Mouse (Mus musculus): ENCODE results near the gene Nhsl1. TPM values are rescaled to one million over a fixed set of nuclear protein-coding genes. Genes with fewer than 3 reads are reported as not detected.

The Nhsl1 gene
- polyA plus RNA-seq, 1 experiment from 2014 or later, result 8.6 TPM

DNA sequence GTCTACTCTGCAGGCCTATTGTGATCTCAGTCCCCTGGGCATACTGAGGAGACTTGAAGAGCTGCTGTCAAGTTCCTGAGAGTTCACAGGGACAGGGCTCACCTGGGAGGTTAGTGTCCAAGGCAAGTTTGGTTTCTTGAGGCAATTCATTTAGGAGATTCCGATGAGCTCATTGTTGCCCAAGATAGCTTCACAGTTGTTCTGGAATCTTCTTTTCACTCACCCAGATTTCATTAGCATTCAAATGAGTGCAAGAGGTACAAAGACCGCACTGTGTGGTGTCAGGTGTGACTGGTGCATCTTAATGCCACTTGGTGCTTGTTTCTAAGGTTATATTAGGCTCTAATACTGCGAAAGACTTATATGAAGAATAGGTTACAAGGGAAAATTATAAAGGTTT lies 160.5 kb downstream of the Nhsl1 start:
- no peaks in the 10 kb centered on the region for H3K36me3 ChIP-seq (ENCODE audit: control insufficient read depth, insufficient read depth, low read length)
- H3K9me3 ChIP-seq (ENCODE audit: control insufficient read depth, low read length), result no peaks in the 10 kb centered on the region
- H3K4me2 ChIP-seq (ENCODE audit: low read depth, severe bottlenecking), result no peak overlapping the region
- no peak overlapping the region for H3K27ac ChIP-seq (replicated peaks; ENCODE audit: low read depth, low read length)
- no peaks in the 10 kb centered on the region for H3K27me3 ChIP-seq (ENCODE audit: control insufficient read depth, insufficient read depth, low read length)
- no peak overlapping the region for H3K9ac ChIP-seq (ENCODE audit: low read length)
- 84% methylated on average over 3 of the region's 3 CpGs for WGBS
- DNase-seq (ENCODE audit: low spot score), result no peak
- no peak overlapping the region for H3K4me3 ChIP-seq (ENCODE audit: low read depth, low read length)
- no peaks in the 10 kb centered on the region for H3K4me1 ChIP-seq (ENCODE audit: control insufficient read depth, insufficient read depth, low read length)
- ATAC-seq (ENCODE audit: insufficient number of reproducible peaks, low FRiP score, low TSS enrichment, low read depth), result no peak

DNA sequence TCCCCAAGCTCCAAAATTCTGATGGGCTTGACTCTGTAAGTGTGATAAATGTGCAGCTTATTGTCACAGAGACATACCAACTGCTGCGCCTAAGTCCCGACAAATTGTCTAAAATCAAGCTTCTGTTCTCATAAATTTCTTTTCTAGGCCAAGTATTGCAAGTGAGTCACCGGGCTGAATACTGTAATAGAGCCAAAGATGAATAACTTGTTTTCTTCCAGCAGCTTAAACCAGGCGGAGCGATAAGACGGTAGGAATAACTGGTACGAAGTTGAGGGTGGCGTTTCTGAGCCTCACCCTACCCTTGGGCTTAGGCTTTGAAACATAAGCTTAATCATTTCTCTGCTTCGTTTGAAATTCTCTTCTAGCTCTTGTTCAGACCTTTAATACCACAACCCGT lies 162.1 kb downstream of the Nhsl1 start:
- no peak overlapping the region for H3K27ac ChIP-seq (replicated peaks; ENCODE audit: low read depth, low read length)
- H3K27me3 ChIP-seq (ENCODE audit: control insufficient read depth, insufficient read depth, low read length), result no peaks in the 10 kb centered on the region
- H3K4me2 ChIP-seq (ENCODE audit: low read depth, severe bottlenecking), result no peak overlapping the region
- 89% methylated on average over 10 of the region's 10 CpGs for WGBS
- no peaks in the 10 kb centered on the region for H3K4me1 ChIP-seq (ENCODE audit: control insufficient read depth, insufficient read depth, low read length)
- H3K9me3 ChIP-seq (ENCODE audit: control insufficient read depth, low read length), result no peaks in the 10 kb centered on the region
- no peaks in the 10 kb centered on the region for H3K36me3 ChIP-seq (ENCODE audit: control insufficient read depth, insufficient read depth, low read length)
- H3K4me3 ChIP-seq (ENCODE audit: low read depth, low read length), result no peak overlapping the region
- ATAC-seq (ENCODE audit: insufficient number of reproducible peaks, low FRiP score, low TSS enrichment, low read depth) (no peak), DNase-seq (ENCODE audit: low spot score) (no peak)
- H3K9ac ChIP-seq (ENCODE audit: low read length), result no peak overlapping the region

DNA sequence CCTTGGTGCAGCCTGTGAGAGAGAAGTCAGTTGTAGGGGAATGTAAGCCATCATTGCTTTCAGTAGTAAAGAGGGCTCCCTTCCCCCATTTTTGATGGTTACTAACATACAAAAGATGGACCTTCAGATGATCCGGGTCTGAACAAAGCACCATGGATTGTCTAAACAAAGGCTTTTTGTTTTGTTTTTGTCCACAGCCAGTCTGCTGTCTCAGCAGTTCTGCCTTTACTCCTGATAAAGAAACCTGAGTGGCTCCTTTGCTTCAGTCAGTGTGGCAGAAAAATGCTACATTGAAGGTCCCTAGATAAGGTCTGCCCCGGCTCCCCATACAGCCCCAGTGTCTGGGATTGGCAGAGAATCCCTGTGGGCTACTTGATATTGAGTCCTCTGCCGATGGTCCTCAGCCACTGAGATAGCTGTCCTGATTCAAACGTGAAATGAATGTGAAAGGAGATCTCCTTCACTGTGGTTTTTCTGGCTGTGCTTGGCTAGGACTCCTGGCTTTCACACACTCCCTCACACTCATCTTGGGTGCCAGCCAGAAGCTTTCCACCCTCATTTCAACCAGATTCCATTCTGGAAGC lies 163.9 kb downstream of the Nhsl1 start:
- Histone ChIP-seq H3K27ac (replicated peaks; ENCODE audit: low read depth, low read length) (no peak overlapping the region), H3K9me3 (ENCODE audit: control insufficient read depth, low read length) (no peaks in the 10 kb centered on the region), H3K36me3 (ENCODE audit: control insufficient read depth, insufficient read depth, low read length) (no peaks in the 10 kb centered on the region), H3K4me2 (ENCODE audit: low read depth, severe bottlenecking) (no peak overlapping the region), H3K4me1 (ENCODE audit: control insufficient read depth, insufficient read depth, low read length) (no peaks in the 10 kb centered on the region), H3K9ac (ENCODE audit: low read length) (no peak overlapping the region), H3K4me3 (ENCODE audit: low read depth, low read length) (no peak overlapping the region), H3K27me3 (ENCODE audit: control insufficient read depth, insufficient read depth, low read length) (no peaks in the 10 kb centered on the region)
- DNase-seq (ENCODE audit: low spot score), result no peak
- WGBS, result 72% methylated on average over 4 of the region's 4 CpGs
- ATAC-seq (ENCODE audit: insufficient number of reproducible peaks, low FRiP score, low TSS enrichment, low read depth), result no peak

DNA sequence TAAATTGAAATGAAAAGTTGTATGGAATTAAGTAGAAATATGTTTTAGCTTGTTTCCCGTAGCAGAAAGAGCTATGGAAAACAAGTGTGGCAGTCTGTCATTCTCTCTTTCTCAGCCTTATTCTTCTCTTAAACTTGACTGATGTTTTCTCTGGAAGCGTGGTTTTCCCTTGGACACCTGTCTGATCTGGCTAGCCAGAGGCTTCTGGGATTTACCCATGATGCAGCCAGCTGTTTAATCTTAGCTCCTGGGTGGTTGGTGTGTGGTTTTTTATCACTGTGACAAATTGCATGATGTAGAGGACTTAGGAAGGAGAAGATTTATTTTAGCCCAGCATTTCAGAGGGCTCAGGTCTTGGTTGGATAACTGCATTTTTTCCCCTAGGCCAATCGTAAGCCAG lies 164.9 kb downstream of the Nhsl1 start:
- Histone ChIP-seq H3K4me3 (ENCODE audit: low read depth, low read length) (no peak overlapping the region), H3K9ac (ENCODE audit: low read length) (no peak overlapping the region), H3K9me3 (ENCODE audit: control insufficient read depth, low read length) (no peaks in the 10 kb centered on the region), H3K4me2 (ENCODE audit: low read depth, severe bottlenecking) (no peak overlapping the region), H3K4me1 (ENCODE audit: control insufficient read depth, insufficient read depth, low read length) (no peaks in the 10 kb centered on the region), H3K36me3 (ENCODE audit: control insufficient read depth, insufficient read depth, low read length) (no peaks in the 10 kb centered on the region), H3K27me3 (ENCODE audit: control insufficient read depth, insufficient read depth, low read length) (no peaks in the 10 kb centered on the region), H3K27ac (replicated peaks; ENCODE audit: low read depth, low read length) (no peak overlapping the region)
- DNase-seq (ENCODE audit: low spot score), result no peak
- no peak for ATAC-seq (ENCODE audit: insufficient number of reproducible peaks, low FRiP score, low TSS enrichment, low read depth)
- WGBS, result 89% methylated on average over 3 of the region's 3 CpGs

DNA sequence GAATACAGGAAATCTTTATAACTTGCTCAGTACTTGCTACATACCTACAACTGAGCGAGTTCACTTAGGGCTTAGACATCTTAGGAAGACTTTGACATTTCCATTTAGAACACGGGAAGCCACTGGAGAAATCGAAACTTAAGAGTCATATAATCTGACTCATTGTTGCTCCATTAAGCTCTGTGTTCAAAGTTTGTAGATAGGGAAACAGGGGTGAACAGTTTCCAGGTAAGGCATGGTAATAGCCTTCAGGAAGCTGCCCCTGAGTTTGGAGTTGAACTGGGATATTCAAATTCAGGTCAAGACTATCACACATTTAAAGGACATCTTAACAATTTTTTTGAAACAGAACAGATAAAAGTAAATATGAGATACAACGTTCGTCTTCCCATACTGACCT lies 165.9 kb downstream of the Nhsl1 start:
- Histone ChIP-seq H3K36me3 (ENCODE audit: control insufficient read depth, insufficient read depth, low read length) (no peaks in the 10 kb centered on the region), H3K4me2 (ENCODE audit: low read depth, severe bottlenecking) (no peak overlapping the region), H3K9ac (ENCODE audit: low read length) (no peak overlapping the region), H3K27me3 (ENCODE audit: control insufficient read depth, insufficient read depth, low read length) (no peaks in the 10 kb centered on the region), H3K4me1 (ENCODE audit: control insufficient read depth, insufficient read depth, low read length) (no peaks in the 10 kb centered on the region), H3K4me3 (ENCODE audit: low read depth, low read length) (no peak overlapping the region), H3K27ac (replicated peaks; ENCODE audit: low read depth, low read length) (no peak overlapping the region), H3K9me3 (ENCODE audit: control insufficient read depth, low read length) (no peaks in the 10 kb centered on the region)
- DNase-seq (ENCODE audit: low spot score), result no peak
- ATAC-seq (ENCODE audit: insufficient number of reproducible peaks, low FRiP score, low TSS enrichment, low read depth), result no peak
- 94% methylated on average over 5 of the region's 5 CpGs for WGBS

DNA sequence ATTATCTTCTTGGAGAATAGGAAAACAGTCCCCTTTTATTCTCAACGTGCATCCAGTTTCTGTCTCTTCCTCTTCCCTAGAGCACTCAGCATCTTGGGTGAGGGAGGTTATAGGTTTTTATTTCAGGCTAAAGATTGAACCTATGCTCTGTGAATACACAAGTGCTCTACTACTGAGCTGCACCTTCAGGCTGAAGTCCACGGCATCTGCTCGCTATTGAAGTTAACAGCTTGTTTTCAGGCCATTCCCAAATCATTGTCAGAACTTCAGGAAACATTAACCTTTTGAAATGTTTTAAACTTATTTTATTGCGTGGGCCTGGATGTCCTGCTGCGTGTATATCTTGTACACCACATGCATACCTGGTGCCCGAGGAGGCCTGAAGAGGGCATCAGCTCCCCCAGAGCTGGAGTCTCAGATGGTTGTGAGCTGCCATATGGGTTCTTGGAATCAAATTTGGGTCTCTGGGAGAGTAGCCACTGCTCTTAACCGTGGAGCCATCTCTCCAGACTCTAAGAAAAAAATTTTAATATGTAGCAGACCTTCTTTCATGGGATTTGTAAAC lies 169.5 kb downstream of the Nhsl1 start:
- Histone ChIP-seq H3K4me3 (ENCODE audit: low read depth, low read length) (no peak overlapping the region), H3K9ac (ENCODE audit: low read length) (no peak overlapping the region), H3K27me3 (ENCODE audit: control insufficient read depth, insufficient read depth, low read length) (no peaks in the 10 kb centered on the region), H3K4me2 (ENCODE audit: low read depth, severe bottlenecking) (no peak overlapping the region), H3K27ac (replicated peaks; ENCODE audit: low read depth, low read length) (no peak overlapping the region), H3K4me1 (ENCODE audit: control insufficient read depth, insufficient read depth, low read length) (no peaks in the 10 kb centered on the region), H3K9me3 (ENCODE audit: control insufficient read depth, low read length) (no peaks in the 10 kb centered on the region), H3K36me3 (ENCODE audit: control insufficient read depth, insufficient read depth, low read length) (no peaks in the 10 kb centered on the region)
- 76% methylated on average over 7 of the region's 7 CpGs for WGBS
- ATAC-seq (ENCODE audit: insufficient number of reproducible peaks, low FRiP score, low TSS enrichment, low read depth) (no peak), DNase-seq (ENCODE audit: low spot score) (no peak)

DNA sequence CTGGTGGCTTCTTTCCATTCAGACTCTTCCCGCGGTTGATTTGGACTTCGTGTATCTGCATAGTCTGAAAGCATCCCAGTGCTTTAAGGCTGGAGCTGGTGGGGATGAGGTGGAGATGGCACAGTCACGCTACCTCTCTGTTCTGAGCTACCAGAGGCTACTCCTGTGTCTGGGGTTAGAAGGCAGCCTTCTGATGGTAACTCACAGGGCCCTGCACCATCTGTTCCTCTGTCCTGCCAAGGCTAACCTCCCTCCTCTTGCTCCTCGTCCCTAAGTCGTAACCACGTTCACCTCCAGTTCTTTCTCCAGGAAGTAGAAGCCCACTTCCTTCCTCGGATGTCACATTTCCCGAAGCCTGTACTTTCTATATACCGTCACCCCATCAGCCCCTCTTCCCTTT lies 171.2 kb downstream of the Nhsl1 start:
- H3K9ac ChIP-seq (ENCODE audit: low read length), result no peak overlapping the region
- DNase-seq (ENCODE audit: low spot score) (no peak), ATAC-seq (ENCODE audit: insufficient number of reproducible peaks, low FRiP score, low TSS enrichment, low read depth) (no peak)
- no peaks in the 10 kb centered on the region for H3K36me3 ChIP-seq (ENCODE audit: control insufficient read depth, insufficient read depth, low read length)
- H3K4me1 ChIP-seq (ENCODE audit: control insufficient read depth, insufficient read depth, low read length), result no peaks in the 10 kb centered on the region
- H3K4me2 ChIP-seq (ENCODE audit: low read depth, severe bottlenecking), result no peak overlapping the region
- no peak overlapping the region for H3K27ac ChIP-seq (replicated peaks; ENCODE audit: low read depth, low read length)
- no peaks in the 10 kb centered on the region for H3K27me3 ChIP-seq (ENCODE audit: control insufficient read depth, insufficient read depth, low read length)
- 89% methylated on average over 10 of the region's 10 CpGs for WGBS
- H3K4me3 ChIP-seq (ENCODE audit: low read depth, low read length), result no peak overlapping the region
- H3K9me3 ChIP-seq (ENCODE audit: control insufficient read depth, low read length), result no peaks in the 10 kb centered on the region

DNA sequence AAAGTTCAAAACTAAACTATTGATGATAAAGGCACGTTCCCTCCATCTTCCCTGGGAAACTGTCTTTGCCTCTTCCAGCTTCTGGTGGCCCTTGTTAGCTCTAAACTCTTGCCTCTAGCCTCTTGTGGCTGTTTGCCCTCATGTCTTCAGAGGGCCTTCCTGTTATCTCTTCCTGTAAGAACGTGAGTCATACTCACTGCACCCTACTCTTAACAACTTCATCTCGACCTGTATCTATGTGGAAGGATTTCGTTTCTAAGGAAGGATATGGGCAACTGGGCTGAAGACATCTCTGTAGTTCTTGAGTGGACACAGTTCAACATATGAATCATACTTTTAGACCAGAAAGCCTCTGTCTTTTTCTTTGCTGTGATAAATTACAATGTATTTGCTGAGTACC lies 173.2 kb downstream of the Nhsl1 start:
- 88% methylated on average over 4 of the region's 4 CpGs for WGBS
- H3K4me1 ChIP-seq (ENCODE audit: control insufficient read depth, insufficient read depth, low read length), result no peaks in the 10 kb centered on the region
- H3K4me3 ChIP-seq (ENCODE audit: low read depth, low read length), result no peak overlapping the region
- ATAC-seq (ENCODE audit: insufficient number of reproducible peaks, low FRiP score, low TSS enrichment, low read depth) (no peak), DNase-seq (ENCODE audit: low spot score) (no peak)
- no peaks in the 10 kb centered on the region for H3K27me3 ChIP-seq (ENCODE audit: control insufficient read depth, insufficient read depth, low read length)
- no peaks in the 10 kb centered on the region for H3K36me3 ChIP-seq (ENCODE audit: control insufficient read depth, insufficient read depth, low read length)
- no peaks in the 10 kb centered on the region for H3K9me3 ChIP-seq (ENCODE audit: control insufficient read depth, low read length)
- H3K9ac ChIP-seq (ENCODE audit: low read length), result no peak overlapping the region
- no peak overlapping the region for H3K4me2 ChIP-seq (ENCODE audit: low read depth, severe bottlenecking)
- no peak overlapping the region for H3K27ac ChIP-seq (replicated peaks; ENCODE audit: low read depth, low read length)

Measured in limb, embryonic 11.5 days (tissue).